Mouse (Mus musculus) embryonic fibroblast, embryonic 13.5 days (primary cell): ENCODE measurements around the gene Gdpd3.

Source experiments
- CTCF ChIP-seq: IDR thresholded peaks from 2 replicates; pipeline ENCODE4 v1.5.1; 2011; ENCODE audit warnings: mild to moderate bottlenecking, control low read depth, low read length, moderate library complexity, borderline replicate concordance; ENCODE audit not compliant: insufficient read depth
- POLR2A ChIP-seq: IDR thresholded peaks from 2 replicates; pipeline ENCODE4 v1.6.1; 2011; ENCODE audit warnings: low read depth, mild to moderate bottlenecking, control low read depth, low read length, moderate library complexity

- TF ChIP-seq CTCF, result no peak
- TF ChIP-seq POLR2A, result no peak
Measured at GRCm38 (mm10) chr7:126801057-126801422, 34.9 kb downstream of the Gdpd3 start.
